Mouse (Mus musculus) liver, postnatal 0 days (tissue): ENCODE measurements at regions not wholly inside any gene's neighbourhood (a gene's known extent, or its start where the extent isn't known, plus 50 kb on each side); places are given as distances from the start of the nearest gene placed in this dataset.

ENCODE experiments used
- ATAC-seq: fragments of 200-750 bp; cut with Nextera tagmentation; 2 replicates; pipeline ENCODE4 v1.8.0; 2017; ENCODE audit warnings: mild to moderate bottlenecking, moderate library complexity
- DNase-seq: peaks from one replicate; pipeline ENCODE4 v3.0.0-alpha.2; 2016
- H3K27ac ChIP-seq: fragments of 300-500 bp; sonication (generic); 2 replicates; pipeline ENCODE4 v1.5.1; 2014; ENCODE audit warnings: antibody characterized with exemption, moderate library complexity, mild to moderate bottlenecking, low read depth
- H3K27me3 ChIP-seq: fragments of 300-500 bp; sonication (generic); 2 replicates; pipeline ENCODE4 v1.6.1; 2014; ENCODE audit warnings: low read length, control low read depth, mixed read lengths; ENCODE audit not compliant: insufficient read depth
- H3K36me3 ChIP-seq: fragments of 300-500 bp; sonication (generic); replicated peaks from 2 replicates; pipeline ENCODE4 v1.6.1; 2014; ENCODE audit warnings: mild to moderate bottlenecking, control low read depth, low read length, moderate library complexity, mixed read lengths; ENCODE audit not compliant: insufficient read depth
- H3K4me1 ChIP-seq: fragments of 300-500 bp; sonication (generic); 2 replicates; pipeline ENCODE4 v1.6.1; 2014; ENCODE audit warnings: antibody characterized with exemption, mild to moderate bottlenecking, control low read depth; ENCODE audit not compliant: insufficient read depth
- H3K4me2 ChIP-seq: fragments of 300-500 bp; sonication (generic); 2 replicates; pipeline ENCODE4 v1.6.1; 2014; ENCODE audit warnings: low read depth, mild to moderate bottlenecking, low read length, moderate library complexity, mixed read lengths
- H3K4me3 ChIP-seq: fragments of 300-500 bp; sonication (generic); 2 replicates; pipeline ENCODE4 v1.5.1; 2014; ENCODE audit warnings: low read depth, low read length
- H3K9ac ChIP-seq: fragments of 300-500 bp; sonication (generic); replicated peaks from 2 replicates; pipeline ENCODE4 v1.6.1; 2014; ENCODE audit warnings: mild to moderate bottlenecking, moderate library complexity
- H3K9me3 ChIP-seq: fragments of 300-500 bp; sonication (generic); 2 replicates; pipeline ENCODE4 v1.6.1; 2016; ENCODE audit warnings: mild to moderate bottlenecking, control low read depth, low read length, mixed read lengths
- CTCF ChIP-seq: sonication (generic); IDR thresholded peaks from 2 replicates; pipeline ENCODE4 v1.5.1; 2016; ENCODE audit warnings: antibody characterized with exemption, low read depth
- EP300 ChIP-seq: IDR thresholded peaks from 2 replicates; pipeline ENCODE4 v1.6.1; 2016; ENCODE audit warnings: antibody characterized with exemption, low read depth, mild to moderate bottlenecking
- WGBS: fragments of 180-500 bp; shearing (Covaris S2); extraction: QIAGEN DNeasy Blood & Tissue Kit; methylation state at CpG from one replicate; pipeline ENCODE4 v1.1.7; 2014; ENCODE audit not compliant: insufficient replicate concordance; 5-methylcytosine and 5-hydroxymethylcytosine counted together

DNA sequence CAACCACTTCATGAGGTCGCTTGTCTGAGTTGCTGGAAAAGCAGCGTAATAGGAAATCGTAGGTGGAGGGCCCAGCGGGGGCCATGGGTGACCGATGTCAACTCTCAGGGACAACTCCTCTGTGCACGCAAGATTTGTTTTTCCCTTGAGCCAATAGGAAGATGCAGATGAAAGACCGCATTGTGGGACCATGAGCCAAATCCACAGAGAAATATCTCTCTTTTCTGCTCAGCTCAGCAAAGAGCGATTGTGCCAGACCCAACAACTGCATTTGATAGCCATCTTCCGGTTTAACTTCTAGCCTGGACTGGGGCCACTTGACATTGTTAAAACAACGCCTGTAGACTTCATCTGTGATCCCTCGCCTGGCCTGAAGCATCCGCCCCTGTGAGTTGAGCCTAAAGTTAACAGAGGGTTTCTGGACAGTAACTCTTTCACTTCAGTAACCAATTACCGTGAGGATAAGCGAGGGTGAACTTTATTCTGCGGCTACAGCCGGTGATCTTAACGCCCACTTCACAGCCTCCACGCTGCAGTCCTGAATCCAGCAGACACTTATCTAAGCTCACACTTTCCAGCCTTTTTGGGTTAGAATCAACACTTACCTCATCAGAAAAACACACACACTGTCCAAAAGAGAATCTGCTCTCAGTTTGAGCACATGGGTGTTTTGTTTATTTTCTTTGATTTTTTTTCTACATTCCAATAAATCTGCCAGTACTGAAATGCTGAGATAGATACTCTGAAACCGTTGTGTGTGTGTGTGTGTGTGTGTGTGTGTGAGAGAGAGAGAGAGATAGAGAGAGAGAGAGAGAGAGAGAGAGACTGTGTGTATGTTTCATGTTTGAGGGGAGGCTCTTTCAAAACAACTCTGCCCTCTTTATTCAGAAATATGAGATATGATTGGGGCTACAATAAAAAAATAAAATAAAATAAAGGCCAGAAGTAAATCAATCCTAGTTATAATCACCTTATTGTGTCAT lies 111.9 kb downstream of the Tomm20 start:
- H3K4me3 ChIP-seq: no peak overlapping the region
- peak overlapping the region; percentile 42 for H3K9ac ChIP-seq
- H3K36me3 ChIP-seq: no peaks in the 10 kb centered on the region
- peak; percentile 4 for ATAC-seq
- no peaks in the 10 kb centered on the region for H3K27me3 ChIP-seq
- DNase-seq: peak; percentile 41
- peaks cover 84% of the 10 kb centered on the region for H3K4me1 ChIP-seq
- peak overlapping the region; percentile 84 for H3K27ac ChIP-seq
- peak; percentile 39; the same call in 1 of the 2 replicates for TF ChIP-seq EP300
- no peak for TF ChIP-seq CTCF
- H3K4me2 ChIP-seq: peak overlapping the region; percentile 44; the same call in 1 of the 2 replicates
- no peaks in the 10 kb centered on the region for H3K9me3 ChIP-seq
- WGBS: 13% methylated on average over 19 of the region's 19 CpGs

DNA sequence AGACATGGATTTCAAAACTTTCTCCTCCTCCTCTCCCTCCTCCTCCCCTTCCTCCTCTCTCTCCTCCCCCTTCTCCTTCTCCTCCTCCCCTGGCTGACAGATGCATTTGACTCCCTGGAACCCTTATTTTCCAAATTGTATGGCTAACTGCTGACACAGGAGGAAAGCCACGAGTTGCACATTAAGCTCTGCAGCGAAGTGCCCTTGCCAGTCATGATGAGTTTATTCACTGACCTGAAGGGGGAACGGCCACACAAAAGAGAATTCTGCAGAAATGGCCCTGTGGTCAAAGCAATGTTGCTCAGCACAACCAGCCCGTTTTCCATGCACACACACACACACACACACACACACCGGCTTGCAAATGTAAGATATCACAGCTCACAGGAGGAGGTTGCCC lies 112.6 kb downstream of the Tomm20 start:
- no peak for ATAC-seq
- Histone ChIP-seq H3K9me3 (no peaks in the 10 kb centered on the region), H3K36me3 (no peaks in the 10 kb centered on the region), H3K27me3 (no peaks in the 10 kb centered on the region), H3K4me2 (peak overlapping the region; percentile 44; the same call in 1 of the 2 replicates), H3K4me1 (peaks cover 82% of the 10 kb centered on the region), H3K9ac (no peak overlapping the region; the same call in 1 of the 2 replicates), H3K4me3 (no peak overlapping the region), H3K27ac (peak overlapping the region; percentile 84)
- 19% methylated on average over 5 of the region's 5 CpGs for WGBS
- DNase-seq: no peak
- no peak for TF ChIP-seq EP300
- no peak for TF ChIP-seq CTCF

DNA sequence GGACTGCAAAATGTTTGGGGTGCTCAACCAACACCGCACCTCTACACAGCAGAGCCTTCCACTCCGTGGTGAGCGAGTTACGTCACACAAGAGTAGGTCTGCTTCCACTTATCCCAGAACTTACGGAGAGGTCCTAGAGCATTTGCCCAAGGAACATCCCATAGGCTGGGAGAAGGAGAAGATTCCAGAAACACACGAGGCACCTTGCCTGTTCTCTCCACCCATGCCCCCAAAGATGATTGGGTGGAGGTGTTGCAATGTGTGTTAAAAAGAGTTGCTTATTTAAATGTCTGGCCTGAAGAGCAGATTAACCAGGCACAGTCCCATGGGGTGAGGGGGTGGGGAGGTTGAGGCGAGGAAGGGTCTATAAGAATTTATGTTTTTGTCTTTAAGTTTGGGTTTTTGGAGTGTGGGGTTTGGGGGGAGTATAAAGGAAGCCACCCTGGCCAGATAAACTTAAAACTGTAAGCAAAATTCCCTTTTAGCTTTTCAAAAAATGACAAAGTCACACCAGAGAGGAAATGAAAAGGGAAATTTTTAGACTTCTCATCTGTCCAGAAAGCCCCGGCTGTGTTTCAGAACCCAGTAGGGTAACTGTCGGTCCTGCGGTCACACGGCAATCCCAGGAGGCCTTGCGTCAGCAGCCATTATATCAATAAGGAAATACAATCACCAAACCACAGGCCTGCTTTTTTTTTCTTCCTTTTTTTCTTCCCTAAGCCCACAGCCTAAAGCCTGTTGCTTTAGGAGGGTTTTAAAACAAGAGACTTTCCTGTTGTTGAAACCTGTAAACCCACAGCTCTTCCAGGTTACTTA lies 113.3 kb downstream of the Tomm20 start:
- Histone ChIP-seq H3K4me2 (0 out of 2 replicates have a peak overlapping the region, but pooled peaks have one; percentile 44), H3K36me3 (no peaks in the 10 kb centered on the region), H3K27ac (peak overlapping the region; percentile 84), H3K4me1 (peaks cover 82% of the 10 kb centered on the region), H3K9me3 (no peaks in the 10 kb centered on the region), H3K9ac (no peak overlapping the region), H3K27me3 (no peaks in the 10 kb centered on the region), H3K4me3 (no peak overlapping the region)
- DNase-seq: peak; percentile 70
- WGBS: 30% methylated on average over 12 of the region's 12 CpGs
- TF ChIP-seq CTCF: no peak
- 0 out of 2 replicates have a peak, but pooled peaks have one; percentile 32 for TF ChIP-seq EP300
- no peak; the same call in 1 of the 2 replicates for ATAC-seq

DNA sequence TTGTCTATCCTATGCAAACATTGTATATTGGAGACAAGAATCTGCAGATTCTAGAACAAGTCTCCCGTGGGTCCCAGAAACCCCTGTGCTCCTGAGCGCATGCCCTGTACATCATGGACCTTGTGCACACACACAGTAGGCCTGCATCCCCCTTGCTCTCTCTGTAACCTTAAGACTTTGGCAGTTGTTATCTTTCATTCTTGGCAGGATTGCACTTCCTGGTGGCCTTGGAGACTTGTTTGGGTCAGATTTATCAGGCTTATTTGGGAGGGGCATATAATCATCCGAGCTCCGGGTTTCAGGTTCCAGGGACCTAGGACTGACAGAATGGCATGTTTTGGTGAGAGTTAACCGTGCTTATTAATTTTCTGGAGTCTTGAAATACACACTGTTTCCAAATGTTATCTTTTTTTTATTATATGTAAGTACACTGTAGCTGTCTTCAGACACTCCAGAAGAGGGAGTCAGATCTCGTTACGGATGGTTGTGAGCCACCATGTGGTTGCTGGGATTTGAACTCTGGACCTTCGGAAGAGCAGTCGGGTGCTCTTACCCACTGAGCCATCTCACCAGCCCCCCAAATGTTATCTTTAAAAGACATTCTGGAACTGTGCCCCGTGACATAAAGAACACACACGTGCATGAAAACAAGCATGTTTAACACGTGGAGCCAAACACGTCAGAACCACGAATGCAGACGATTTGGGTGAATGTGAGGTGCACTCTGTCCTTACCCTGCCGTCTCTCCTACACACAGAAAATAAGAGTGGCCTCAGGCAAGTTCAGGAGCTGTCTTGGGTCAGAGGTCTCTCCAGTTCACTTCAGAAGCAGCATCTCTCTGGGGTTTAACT lies 114.1 kb downstream of the Tomm20 start:
- no peak for ATAC-seq
- no peak for TF ChIP-seq EP300
- no peak for TF ChIP-seq CTCF
- no peaks in the 10 kb centered on the region for H3K27me3 ChIP-seq
- no peak overlapping the region for H3K4me3 ChIP-seq
- peaks cover 82% of the 10 kb centered on the region for H3K4me1 ChIP-seq
- H3K27ac ChIP-seq: peak overlapping the region; percentile 84
- WGBS: 58% methylated on average over 16 of the region's 16 CpGs
- no peak for DNase-seq
- no peak overlapping the region for H3K4me2 ChIP-seq
- no peaks in the 10 kb centered on the region for H3K9me3 ChIP-seq
- no peak overlapping the region for H3K9ac ChIP-seq
- no peaks in the 10 kb centered on the region for H3K36me3 ChIP-seq

DNA sequence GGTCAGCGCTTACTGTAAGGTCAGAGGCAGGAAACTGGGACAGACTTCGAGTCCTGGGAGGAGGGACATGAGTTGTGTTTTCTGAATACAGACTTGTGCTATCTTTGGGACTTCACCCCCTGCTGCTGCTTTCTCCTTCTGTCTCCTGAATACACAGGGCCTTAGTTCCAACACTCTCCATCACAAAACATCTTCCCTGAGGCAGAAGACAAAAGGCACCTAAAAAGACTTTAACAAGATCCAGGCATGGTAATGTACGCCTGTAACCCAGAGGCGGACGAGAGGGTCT lies 115.5 kb downstream of the Tomm20 start:
- no peaks in the 10 kb centered on the region for H3K36me3 ChIP-seq
- no peak for DNase-seq
- no peaks in the 10 kb centered on the region for H3K27me3 ChIP-seq
- 76% methylated on average over 5 of the region's 5 CpGs for WGBS
- no peak overlapping the region for H3K4me3 ChIP-seq
- H3K9ac ChIP-seq: no peak overlapping the region
- no peak for ATAC-seq
- peaks cover 91% of the 10 kb centered on the region for H3K4me1 ChIP-seq
- H3K4me2 ChIP-seq: no peak overlapping the region
- no peak for TF ChIP-seq CTCF
- TF ChIP-seq EP300: no peak
- no peaks in the 10 kb centered on the region for H3K9me3 ChIP-seq
- peak overlapping the region; percentile 84 for H3K27ac ChIP-seq
